Mouse (Mus musculus): ENCODE results near the gene Ptov1. TPM values are rescaled to one million over a fixed set of nuclear protein-coding genes. Genes with fewer than 3 reads are reported as not detected.
"Not testable (repeated sequence)": the region's sequence is repeated elsewhere in the genome, so short reads cannot be mapped to it uniquely, and the experiment has no call there.

The Ptov1 gene
- total and polyA plus RNA-seq, 3 experiments, result 33.2 to 145 (median 75.4) TPM

- H3K27me3 ChIP-seq (ENCODE audit: insufficient read depth, low read length), result no peaks in the 10 kb centered on the region
- peaks cover 98% of the 10 kb centered on the region for H3K36me3 ChIP-seq (replicated peaks)
- no peak overlapping the region for H3K4me3 ChIP-seq (ENCODE audit: low read depth, low read length)
- no peak for TF ChIP-seq TAL1 (conservative IDR thresholded peaks at IDR 0.05; ENCODE audit: low read depth, low read length)
- TF ChIP-seq POLR2AphosphoS5 (IDR thresholded peaks at IDR 0.05; ENCODE audit: insufficient replicate concordance, low read depth, low read length), result no peak
- no peaks in the 10 kb centered on the region for H3K9me3 ChIP-seq (replicated peaks)
- ATAC-seq (ENCODE audit: extremely low read depth, insufficient number of reproducible peaks, low FRiP score, poor library complexity, severe bottlenecking) (no peak), DNase-seq (ENCODE audit: low spot score) (no peak)
- H3K4me1 ChIP-seq (ENCODE audit: insufficient read depth, low read depth, low read length), result peaks cover 18% of the 10 kb centered on the region
These were observed 13.4 kb upstream of the Ptov1 start for GRCm38 (mm10) chr7:44883036-44883435.

DNA sequence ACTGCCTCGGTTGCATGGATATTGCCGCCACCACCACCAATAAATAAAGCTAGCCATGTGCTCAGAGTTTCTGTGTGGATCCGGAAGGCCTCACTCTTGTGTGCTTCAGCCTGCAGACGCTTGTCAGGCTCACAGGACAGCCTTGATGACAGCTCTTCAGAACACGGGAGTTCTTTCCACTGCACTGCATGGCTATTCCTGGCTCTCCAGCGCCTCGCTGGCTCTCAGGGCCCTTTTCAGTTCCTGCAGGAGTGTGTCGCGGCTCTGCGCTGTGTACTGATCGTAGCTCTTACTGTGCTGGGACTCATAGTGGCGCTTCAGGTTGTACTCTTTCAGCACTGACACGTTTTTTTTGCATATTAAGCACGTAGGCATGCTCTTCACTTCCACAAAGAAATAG lies 8.2 kb upstream of the Ptov1 start:
- TF ChIP-seq POLR2AphosphoS5 (IDR thresholded peaks at IDR 0.05; ENCODE audit: insufficient replicate concordance, low read depth, low read length) (no peak), GATA2 (IDR thresholded peaks at IDR 0.05; ENCODE audit: borderline replicate concordance, low read depth, low read length) (no peak), CTCF (IDR thresholded peaks at IDR 0.05; ENCODE audit: low read depth, low read length) (no peak), TAL1 (conservative IDR thresholded peaks at IDR 0.05; ENCODE audit: low read depth, low read length) (no peak), GATA1 (IDR thresholded peaks at IDR 0.05; ENCODE audit: borderline replicate concordance, low read length) (no peak)
- ATAC-seq (ENCODE audit: extremely low read depth, insufficient number of reproducible peaks, low FRiP score, poor library complexity, severe bottlenecking), result no peak

GRCm38 (mm10) chr7:44871774-44872173 lies 2.2 kb upstream of the Ptov1 start:
- not testable (repeated sequence) for DNase-seq (ENCODE audit: low spot score); H3K4me3 ChIP-seq (ENCODE audit: low read depth, low read length); H3K9me3 ChIP-seq (replicated peaks); ATAC-seq (ENCODE audit: extremely low read depth, insufficient number of reproducible peaks, low FRiP score, poor library complexity, severe bottlenecking); H3K27me3 ChIP-seq (ENCODE audit: insufficient read depth, low read length)
- Histone ChIP-seq H3K36me3 (replicated peaks) (peaks cover 24% of the 10 kb centered on the region), H3K4me1 (ENCODE audit: insufficient read depth, low read depth, low read length) (peaks cover 34% of the 10 kb centered on the region)

More for the DNA sequence above, 8.2 kb upstream of the Ptov1 start:
- no peak for DNase-seq (ENCODE audit: low spot score)
- Histone ChIP-seq H3K36me3 (replicated peaks) (peaks cover 73% of the 10 kb centered on the region), H3K27me3 (ENCODE audit: insufficient read depth, low read length) (no peaks in the 10 kb centered on the region), H3K9me3 (replicated peaks) (no peaks in the 10 kb centered on the region), H3K4me3 (ENCODE audit: low read depth, low read length) (no peak overlapping the region), H3K4me1 (ENCODE audit: insufficient read depth, low read depth, low read length) (peaks cover 11% of the 10 kb centered on the region)

DNA sequence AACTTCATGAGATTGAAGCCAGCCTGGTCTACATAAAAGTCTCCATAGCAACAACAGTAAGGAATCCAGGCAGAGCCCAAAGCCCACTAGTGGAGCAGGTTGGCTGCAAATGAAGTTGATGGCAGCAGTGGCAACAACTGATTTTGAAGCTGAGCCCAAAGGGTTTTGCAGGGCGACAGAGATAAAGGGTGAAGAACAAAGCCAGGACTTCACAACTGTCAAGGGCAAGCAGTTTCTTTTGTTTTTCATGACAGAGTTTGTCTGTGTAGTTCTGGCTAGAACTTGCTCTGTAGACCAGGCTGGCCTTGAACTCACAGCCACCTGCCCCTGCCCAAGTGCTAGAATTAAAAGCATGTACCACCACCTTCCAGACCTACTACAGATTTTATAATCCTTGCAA lies 1.6 kb upstream of the Ptov1 start:
- DNase-seq (ENCODE audit: low spot score), result no peak
- Histone ChIP-seq H3K36me3 (replicated peaks) (peaks cover 26% of the 10 kb centered on the region), H3K4me1 (ENCODE audit: insufficient read depth, low read depth, low read length) (peaks cover 36% of the 10 kb centered on the region), H3K27me3 (ENCODE audit: insufficient read depth, low read length) (no peaks in the 10 kb centered on the region), H3K4me3 (ENCODE audit: low read depth, low read length) (no peak overlapping the region), H3K9me3 (replicated peaks) (no peaks in the 10 kb centered on the region)
- no peak for TF ChIP-seq POLR2AphosphoS5 (IDR thresholded peaks at IDR 0.05; ENCODE audit: insufficient replicate concordance, low read depth, low read length)
- no peak for TF ChIP-seq GATA2 (IDR thresholded peaks at IDR 0.05; ENCODE audit: borderline replicate concordance, low read depth, low read length)
- TF ChIP-seq TAL1 (conservative IDR thresholded peaks at IDR 0.05; ENCODE audit: low read depth, low read length), result no peak
- no peak for TF ChIP-seq GATA1 (IDR thresholded peaks at IDR 0.05; ENCODE audit: borderline replicate concordance, low read length)
- ATAC-seq (ENCODE audit: extremely low read depth, insufficient number of reproducible peaks, low FRiP score, poor library complexity, severe bottlenecking), result no peak

- Histone ChIP-seq H3K4me3 (ENCODE audit: low read depth, low read length) (no peak overlapping the region), H3K4me1 (ENCODE audit: insufficient read depth, low read depth, low read length) (peaks cover 42% of the 10 kb centered on the region)
These were observed 1.0 kb upstream of the Ptov1 start for GRCm38 (mm10) chr7:44870614-44871013.

GRCm38 (mm10) chr7:44868919-44869696 lies 480 bp downstream of the Ptov1 start:
- Histone ChIP-seq H3K9me3 (replicated peaks) (no peaks in the 10 kb centered on the region), H3K36me3 (replicated peaks) (peaks cover 39% of the 10 kb centered on the region), H3K4me1 (ENCODE audit: insufficient read depth, low read depth, low read length) (peaks cover 55% of the 10 kb centered on the region), H3K4me3 (ENCODE audit: low read depth, low read length) (peak overlapping the region; percentile 88), H3K27me3 (ENCODE audit: insufficient read depth, low read length) (no peaks in the 10 kb centered on the region)
- no peak for ATAC-seq (ENCODE audit: extremely low read depth, insufficient number of reproducible peaks, low FRiP score, poor library complexity, severe bottlenecking)
- no peak for TF ChIP-seq GATA2 (IDR thresholded peaks at IDR 0.05; ENCODE audit: borderline replicate concordance, low read depth, low read length)
- no peak for TF ChIP-seq GATA1 (IDR thresholded peaks at IDR 0.05; ENCODE audit: borderline replicate concordance, low read length)
- TF ChIP-seq CTCF (IDR thresholded peaks at IDR 0.05; ENCODE audit: low read depth, low read length), result no peak
- no peak for TF ChIP-seq TAL1 (conservative IDR thresholded peaks at IDR 0.05; ENCODE audit: low read depth, low read length)
- TF ChIP-seq POLR2AphosphoS5 (IDR thresholded peaks at IDR 0.05; ENCODE audit: insufficient replicate concordance, low read depth, low read length), result no peak
- DNase-seq (ENCODE audit: low spot score), result peak; percentile 51

More at GRCm38 (mm10) chr7:44870614-44871013, 1.0 kb upstream of the Ptov1 start:
- no peak for DNase-seq (ENCODE audit: low spot score)
- TF ChIP-seq POLR2AphosphoS5 (IDR thresholded peaks at IDR 0.05; ENCODE audit: insufficient replicate concordance, low read depth, low read length) (no peak), GATA2 (IDR thresholded peaks at IDR 0.05; ENCODE audit: borderline replicate concordance, low read depth, low read length) (no peak), CTCF (IDR thresholded peaks at IDR 0.05; ENCODE audit: low read depth, low read length) (no peak)
- Histone ChIP-seq H3K9me3 (replicated peaks) (no peaks in the 10 kb centered on the region), H3K27me3 (ENCODE audit: insufficient read depth, low read length) (no peaks in the 10 kb centered on the region), H3K36me3 (replicated peaks) (peaks cover 26% of the 10 kb centered on the region)
- ATAC-seq (ENCODE audit: extremely low read depth, insufficient number of reproducible peaks, low FRiP score, poor library complexity, severe bottlenecking), result no peak

- H3K27me3 ChIP-seq (ENCODE audit: insufficient read depth, low read length), result no peaks in the 10 kb centered on the region
- H3K4me3 ChIP-seq (ENCODE audit: low read depth, low read length), result peak overlapping the region; percentile 88
- ATAC-seq (ENCODE audit: extremely low read depth, insufficient number of reproducible peaks, low FRiP score, poor library complexity, severe bottlenecking), result no peak
- peaks cover 45% of the 10 kb centered on the region for H3K36me3 ChIP-seq (replicated peaks)
- peaks cover 1% of the 10 kb centered on the region; the same call in 1 of the 2 replicates for H3K9me3 ChIP-seq (replicated peaks)
- TF ChIP-seq TAL1 (conservative IDR thresholded peaks at IDR 0.05; ENCODE audit: low read depth, low read length), result no peak
- TF ChIP-seq CTCF (IDR thresholded peaks at IDR 0.05; ENCODE audit: low read depth, low read length), result no peak
- TF ChIP-seq POLR2AphosphoS5 (IDR thresholded peaks at IDR 0.05; ENCODE audit: insufficient replicate concordance, low read depth, low read length), result no peak
- TF ChIP-seq GATA1 (IDR thresholded peaks at IDR 0.05; ENCODE audit: borderline replicate concordance, low read length), result no peak
- no peak for TF ChIP-seq GATA2 (IDR thresholded peaks at IDR 0.05; ENCODE audit: borderline replicate concordance, low read depth, low read length)
- DNase-seq (ENCODE audit: low spot score), result no peak
- H3K4me1 ChIP-seq (ENCODE audit: insufficient read depth, low read depth, low read length), result peaks cover 61% of the 10 kb centered on the region
These were observed 1.1 kb downstream of the Ptov1 start for GRCm38 (mm10) chr7:44868465-44868864.
